Mouse (Mus musculus) heart, adult 2 months (tissue): Measurements from ENCODE around the gene Sh3d19.

ENCODE experiments used
- CTCF ChIP-seq: fragments of 200-600 bp; IDR thresholded peaks from 2 replicates; pipeline ENCODE4 v1.8.1; 2022; ENCODE audit warnings: antibody characterized with exemption, mild to moderate bottlenecking, moderate library complexity
- POLR2A ChIP-seq: fragments of 200-500 bp; IDR thresholded peaks from 2 replicates; pipeline ENCODE4 v1.6.1; 2011; ENCODE audit warnings: mild to moderate bottlenecking, low read depth, low read length, control low read depth; ENCODE audit not compliant: insufficient read depth

DNA sequence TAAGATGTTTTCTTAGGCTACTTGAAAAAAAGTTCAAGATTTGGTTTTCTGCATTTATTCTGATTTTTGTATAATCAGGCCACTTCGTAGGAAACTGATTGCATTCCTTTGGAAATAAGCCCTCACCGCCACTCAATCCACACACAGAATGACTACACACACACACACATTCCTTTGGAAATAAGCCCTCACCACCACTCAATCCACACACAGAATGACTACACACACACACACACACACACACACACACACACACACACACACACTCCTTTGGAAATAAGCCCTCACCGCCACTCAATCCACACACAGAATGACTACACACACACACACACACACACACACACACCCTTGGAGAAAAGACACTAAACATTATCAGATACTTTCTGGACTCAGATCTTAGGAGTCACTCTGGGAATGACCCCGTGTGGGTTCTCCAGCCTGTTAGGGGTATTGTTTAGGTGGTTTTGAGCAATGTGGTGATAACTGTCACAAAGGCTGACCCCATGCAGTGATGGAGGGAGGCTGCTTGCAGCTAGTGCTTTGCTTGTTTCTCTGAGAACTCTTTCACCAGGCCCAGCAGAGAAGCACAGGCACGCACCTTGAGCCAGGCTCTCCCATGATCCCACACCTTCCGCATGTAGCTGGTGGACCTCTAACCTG is 86.7 kb downstream of the Sh3d19 start:
- TF ChIP-seq POLR2A (no peak), CTCF (no peak)
